Mouse (Mus musculus): ENCODE results near the gene Ankrd55. TPM values are rescaled to one million over a fixed set of nuclear protein-coding genes. Genes with fewer than 3 reads are reported as not detected.
A peak's percentile ranks its signal among the peaks of the same experiment; 100 is the strongest.
"Not testable (repeated sequence)": the region's sequence is repeated elsewhere in the genome, so short reads cannot be mapped to it uniquely, and the experiment has no call there.

Gene Ankrd55
- polyA plus RNA-seq, 1 experiment from 2014 or later = 2.3 TPM

- ATAC-seq (ENCODE audit: low FRiP score) = no peak
- Histone ChIP-seq H3K4me2 (no peak overlapping the region), H3K4me3 (ENCODE audit: low read depth, low read length) (no peak overlapping the region), H3K9ac (ENCODE audit: low read length) (no peak overlapping the region), H3K27me3 (ENCODE audit: control insufficient read depth, insufficient read depth, low read length) (no peaks in the 10 kb centered on the region), H3K27ac (ENCODE audit: low read depth, low read length) (no peak overlapping the region), H3K9me3 (ENCODE audit: control insufficient read depth, low read length) (no peaks in the 10 kb centered on the region), H3K36me3 (ENCODE audit: control insufficient read depth, insufficient read depth, low read length) (no peaks in the 10 kb centered on the region), H3K4me1 (ENCODE audit: control insufficient read depth, insufficient read depth, low read length) (no peaks in the 10 kb centered on the region)
- peak; percentile 85 for DNase-seq (ENCODE audit: low spot score, missing footprints)
- 14% methylated on average over 1 of the region's 1 CpGs for WGBS
Observed at GRCm38 (mm10) chr13:112308672-112309071, 20.4 kb downstream of the Ankrd55 start.

GRCm38 (mm10) chr13:112311611-112312010 is 23.4 kb downstream of the Ankrd55 start:
- not testable (repeated sequence) for H3K27me3 ChIP-seq (ENCODE audit: control insufficient read depth, insufficient read depth, low read length); H3K36me3 ChIP-seq (ENCODE audit: control insufficient read depth, insufficient read depth, low read length); DNase-seq (ENCODE audit: low spot score, missing footprints); H3K9ac ChIP-seq (ENCODE audit: low read length); H3K4me2 ChIP-seq; H3K4me1 ChIP-seq (ENCODE audit: control insufficient read depth, insufficient read depth, low read length); H3K4me3 ChIP-seq (ENCODE audit: low read depth, low read length); ATAC-seq (ENCODE audit: low FRiP score); H3K9me3 ChIP-seq (ENCODE audit: control insufficient read depth, low read length); H3K27ac ChIP-seq (ENCODE audit: low read depth, low read length)
- 83% methylated on average over 3 of the region's 3 CpGs for WGBS

- DNase-seq (ENCODE audit: low spot score, missing footprints) (peak; percentile 45), ATAC-seq (ENCODE audit: low FRiP score) (peak; percentile 61)
- H3K9ac ChIP-seq (ENCODE audit: low read length) = no peak overlapping the region
- H3K36me3 ChIP-seq (ENCODE audit: control insufficient read depth, insufficient read depth, low read length) = no peaks in the 10 kb centered on the region
- peak overlapping the region; percentile 14; the same call in 1 of the 2 replicates for H3K27ac ChIP-seq (ENCODE audit: low read depth, low read length)
- H3K4me3 ChIP-seq (ENCODE audit: low read depth, low read length) = no peak overlapping the region
- H3K27me3 ChIP-seq (ENCODE audit: control insufficient read depth, insufficient read depth, low read length) = no peaks in the 10 kb centered on the region
- whole genome bisulfite sequencing = 17% methylated on average over 3 of the region's 3 CpGs
- H3K4me1 ChIP-seq (ENCODE audit: control insufficient read depth, insufficient read depth, low read length) = peaks cover 4% of the 10 kb centered on the region
- no peaks in the 10 kb centered on the region for H3K9me3 ChIP-seq (ENCODE audit: control insufficient read depth, low read length)
- H3K4me2 ChIP-seq = no peak overlapping the region
Observed at GRCm38 (mm10) chr13:112315442-112315841, 27.2 kb downstream of the Ankrd55 start.

GRCm38 (mm10) chr13:112316622-112317482 is 28.6 kb downstream of the Ankrd55 start:
- H3K9ac ChIP-seq (ENCODE audit: low read length) = no peak overlapping the region
- no peak overlapping the region for H3K4me3 ChIP-seq (ENCODE audit: low read depth, low read length)
- peaks cover 4% of the 10 kb centered on the region for H3K4me1 ChIP-seq (ENCODE audit: control insufficient read depth, insufficient read depth, low read length)
- DNase-seq (ENCODE audit: low spot score, missing footprints) = peak; percentile 35
- no peaks in the 10 kb centered on the region for H3K27me3 ChIP-seq (ENCODE audit: control insufficient read depth, insufficient read depth, low read length)
- no peaks in the 10 kb centered on the region for H3K9me3 ChIP-seq (ENCODE audit: control insufficient read depth, low read length)
- 79% methylated on average over 11 of the region's 11 CpGs for WGBS
- H3K36me3 ChIP-seq (ENCODE audit: control insufficient read depth, insufficient read depth, low read length) = no peaks in the 10 kb centered on the region
- no peak overlapping the region for H3K27ac ChIP-seq (ENCODE audit: low read depth, low read length)
- ATAC-seq (ENCODE audit: low FRiP score) = no peak
- H3K4me2 ChIP-seq = no peak overlapping the region

- WGBS = 91% methylated on average over 8 of the region's 8 CpGs
- no peak overlapping the region for H3K9ac ChIP-seq (ENCODE audit: low read length)
- H3K4me1 ChIP-seq (ENCODE audit: control insufficient read depth, insufficient read depth, low read length) = peaks cover 4% of the 10 kb centered on the region
- H3K4me2 ChIP-seq = no peak overlapping the region
- H3K4me3 ChIP-seq (ENCODE audit: low read depth, low read length) = no peak overlapping the region
- H3K27me3 ChIP-seq (ENCODE audit: control insufficient read depth, insufficient read depth, low read length) = no peaks in the 10 kb centered on the region
- no peak for ATAC-seq (ENCODE audit: low FRiP score)
- no peaks in the 10 kb centered on the region for H3K9me3 ChIP-seq (ENCODE audit: control insufficient read depth, low read length)
- H3K27ac ChIP-seq (ENCODE audit: low read depth, low read length) = no peak overlapping the region
- H3K36me3 ChIP-seq (ENCODE audit: control insufficient read depth, insufficient read depth, low read length) = no peaks in the 10 kb centered on the region
- no peak for DNase-seq (ENCODE audit: low spot score, missing footprints)
Observed at GRCm38 (mm10) chr13:112318124-112318523, 29.9 kb downstream of the Ankrd55 start.

GRCm38 (mm10) chr13:112323591-112324266 is 35.5 kb downstream of the Ankrd55 start:
- H3K27me3 ChIP-seq (ENCODE audit: control insufficient read depth, insufficient read depth, low read length) = no peaks in the 10 kb centered on the region
- 79% methylated on average over 12 of the region's 12 CpGs for WGBS
- ATAC-seq (ENCODE audit: low FRiP score) = no peak

GRCm38 (mm10) chr13:112325126-112325525 is 36.9 kb downstream of the Ankrd55 start:
- 93% methylated on average over 2 of the region's 2 CpGs for WGBS
- Histone ChIP-seq H3K4me3 (ENCODE audit: low read depth, low read length) (no peak overlapping the region), H3K4me1 (ENCODE audit: control insufficient read depth, insufficient read depth, low read length) (no peaks in the 10 kb centered on the region), H3K27ac (ENCODE audit: low read depth, low read length) (no peak overlapping the region), H3K27me3 (ENCODE audit: control insufficient read depth, insufficient read depth, low read length) (no peaks in the 10 kb centered on the region), H3K4me2 (no peak overlapping the region), H3K36me3 (ENCODE audit: control insufficient read depth, insufficient read depth, low read length) (no peaks in the 10 kb centered on the region), H3K9me3 (ENCODE audit: control insufficient read depth, low read length) (no peaks in the 10 kb centered on the region), H3K9ac (ENCODE audit: low read length) (no peak overlapping the region)
- ATAC-seq (ENCODE audit: low FRiP score) (no peak), DNase-seq (ENCODE audit: low spot score, missing footprints) (no peak)

More at GRCm38 (mm10) chr13:112323591-112324266, 35.5 kb downstream of the Ankrd55 start:
- Histone ChIP-seq H3K4me3 (ENCODE audit: low read depth, low read length) (no peak overlapping the region), H3K4me2 (no peak overlapping the region), H3K36me3 (ENCODE audit: control insufficient read depth, insufficient read depth, low read length) (no peaks in the 10 kb centered on the region), H3K4me1 (ENCODE audit: control insufficient read depth, insufficient read depth, low read length) (no peaks in the 10 kb centered on the region), H3K9ac (ENCODE audit: low read length) (no peak overlapping the region), H3K9me3 (ENCODE audit: control insufficient read depth, low read length) (no peaks in the 10 kb centered on the region), H3K27ac (ENCODE audit: low read depth, low read length) (no peak overlapping the region)
- DNase-seq (ENCODE audit: low spot score, missing footprints) = no peak

GRCm38 (mm10) chr13:112326403-112326802 is 38.2 kb downstream of the Ankrd55 start:
- Histone ChIP-seq H3K4me2 (no peak overlapping the region), H3K9me3 (ENCODE audit: control insufficient read depth, low read length) (no peaks in the 10 kb centered on the region), H3K27me3 (ENCODE audit: control insufficient read depth, insufficient read depth, low read length) (no peaks in the 10 kb centered on the region), H3K36me3 (ENCODE audit: control insufficient read depth, insufficient read depth, low read length) (no peaks in the 10 kb centered on the region), H3K4me3 (ENCODE audit: low read depth, low read length) (no peak overlapping the region), H3K27ac (ENCODE audit: low read depth, low read length) (no peak overlapping the region), H3K4me1 (ENCODE audit: control insufficient read depth, insufficient read depth, low read length) (peaks cover 5% of the 10 kb centered on the region), H3K9ac (ENCODE audit: low read length) (no peak overlapping the region)
- no peak for ATAC-seq (ENCODE audit: low FRiP score)
- WGBS = 89% methylated on average over 7 of the region's 7 CpGs
- no peak for DNase-seq (ENCODE audit: low spot score, missing footprints)

GRCm38 (mm10) chr13:112326977-112327376 is 38.7 kb downstream of the Ankrd55 start:
- Histone ChIP-seq H3K27ac (ENCODE audit: low read depth, low read length) (no peak overlapping the region), H3K27me3 (ENCODE audit: control insufficient read depth, insufficient read depth, low read length) (no peaks in the 10 kb centered on the region), H3K4me2 (no peak overlapping the region), H3K9ac (ENCODE audit: low read length) (no peak overlapping the region), H3K4me3 (ENCODE audit: low read depth, low read length) (no peak overlapping the region), H3K4me1 (ENCODE audit: control insufficient read depth, insufficient read depth, low read length) (peaks cover 10% of the 10 kb centered on the region), H3K9me3 (ENCODE audit: control insufficient read depth, low read length) (no peaks in the 10 kb centered on the region), H3K36me3 (ENCODE audit: control insufficient read depth, insufficient read depth, low read length) (no peaks in the 10 kb centered on the region)
- ATAC-seq (ENCODE audit: low FRiP score) (no peak), DNase-seq (ENCODE audit: low spot score, missing footprints) (no peak)
- WGBS = 94% methylated on average over 5 of the region's 5 CpGs
